Mouse (Mus musculus) heart, embryonic 11.5 days (tissue): ENCODE data around the gene Ppp1r1a. TPM values are rescaled to one million over a fixed set of nuclear protein-coding genes. Genes with fewer than 3 reads are reported as not detected.

Source experiments
- ATAC-seq: fragments of 200-750 bp; cut with Nextera tagmentation; replicated peaks from 2 replicates; pipeline ENCODE4 v1.8.0; 2017; ENCODE audit warnings: moderate library complexity; ENCODE audit not compliant: insufficient number of reproducible peaks, low FRiP score, low TSS enrichment
- H3K27ac ChIP-seq: fragments of 300-500 bp; sonication (generic); 2 replicates; pipeline ENCODE4 v1.5.1; 2014; ENCODE audit warnings: mild to moderate bottlenecking, low read depth, low read length
- H3K27me3 ChIP-seq: fragments of 300-500 bp; sonication (generic); 2 replicates; pipeline ENCODE4 v1.6.1; 2014; ENCODE audit warnings: mild to moderate bottlenecking, low read length, mixed read lengths; ENCODE audit not compliant: control insufficient read depth, insufficient read depth
- H3K36me3 ChIP-seq: fragments of 300-500 bp; sonication (generic); 2 replicates; pipeline ENCODE4 v1.6.1; 2014; ENCODE audit warnings: mild to moderate bottlenecking, low read length, moderate library complexity, mixed read lengths; ENCODE audit not compliant: control insufficient read depth, insufficient read depth
- H3K4me1 ChIP-seq: fragments of 300-500 bp; sonication (generic); 2 replicates; pipeline ENCODE4 v1.6.1; 2014; ENCODE audit warnings: low read length; ENCODE audit not compliant: control insufficient read depth, insufficient read depth
- H3K4me2 ChIP-seq: fragments of 300-500 bp; sonication (generic); 2 replicates; pipeline ENCODE4 v1.6.1; 2014; ENCODE audit warnings: mild to moderate bottlenecking, moderate library complexity
- H3K4me3 ChIP-seq: fragments of 300-500 bp; sonication (generic); 2 replicates; pipeline ENCODE4 v1.5.1; 2014; ENCODE audit warnings: low read depth, low read length
- H3K9ac ChIP-seq: fragments of 300-500 bp; sonication (generic); 2 replicates; pipeline ENCODE4 v1.6.1; 2014; ENCODE audit warnings: mild to moderate bottlenecking, low read depth, low read length, moderate library complexity
- H3K9me3 ChIP-seq: fragments of 300-500 bp; sonication (generic); replicated peaks from 2 replicates; pipeline ENCODE4 v1.6.1; 2016; ENCODE audit warnings: low read length; ENCODE audit not compliant: control insufficient read depth
- WGBS: fragments of 180-500 bp; shearing (Covaris S2); extraction: QIAGEN DNeasy Blood & Tissue Kit; methylation state at CpG from one replicate; pipeline ENCODE4 v1.1.7; 2014; ENCODE audit not compliant: insufficient replicate concordance; 5-methylcytosine and 5-hydroxymethylcytosine counted together
- polyA plus RNA-seq: library from polyadenylated mRNA; unstranded; fragments of >200 nt; fragmentation: Nextera tagmentation; extraction: Ambion mirVana; gene quantifications from 2 replicates; pipeline ENCODE4 v1.2.1, GENCODE M21; 2014

Ppp1r1a gene
- polyA plus RNA-seq, 1 experiment from 2014 or later, result 82.6 TPM

DNA sequence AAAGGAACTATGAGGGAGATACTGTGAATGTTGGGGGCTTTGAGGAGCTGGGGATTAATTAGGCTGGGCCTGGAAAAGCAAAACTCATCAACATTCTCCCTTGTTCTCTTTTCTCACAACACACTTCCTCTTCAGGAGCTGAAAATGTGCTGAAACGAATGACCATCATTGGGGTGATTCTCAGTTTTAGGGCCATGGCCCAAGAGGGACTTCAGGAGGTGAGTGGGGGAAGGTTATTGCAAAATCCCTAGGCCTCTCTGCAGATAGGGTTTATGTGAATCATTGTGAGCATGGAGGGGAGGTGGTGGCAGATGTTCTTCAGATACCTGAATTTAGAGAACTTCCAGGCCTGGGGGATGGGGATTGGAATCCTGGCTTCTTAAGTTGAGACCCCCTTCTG, 51.1 kb downstream of the Ppp1r1a start:
- Histone ChIP-seq H3K27ac (no peak overlapping the region), H3K4me2 (no peak overlapping the region), H3K4me1 (no peaks in the 10 kb centered on the region), H3K36me3 (no peaks in the 10 kb centered on the region), H3K27me3 (0 out of 2 replicates have a peak, but pooled peaks cover 3% of the 10 kb centered on the region), H3K4me3 (no peak overlapping the region), H3K9me3 (no peaks in the 10 kb centered on the region), H3K9ac (no peak overlapping the region)
- WGBS, result 42% methylated on average over 1 of the region's 1 CpGs
- no peak for ATAC-seq

DNA sequence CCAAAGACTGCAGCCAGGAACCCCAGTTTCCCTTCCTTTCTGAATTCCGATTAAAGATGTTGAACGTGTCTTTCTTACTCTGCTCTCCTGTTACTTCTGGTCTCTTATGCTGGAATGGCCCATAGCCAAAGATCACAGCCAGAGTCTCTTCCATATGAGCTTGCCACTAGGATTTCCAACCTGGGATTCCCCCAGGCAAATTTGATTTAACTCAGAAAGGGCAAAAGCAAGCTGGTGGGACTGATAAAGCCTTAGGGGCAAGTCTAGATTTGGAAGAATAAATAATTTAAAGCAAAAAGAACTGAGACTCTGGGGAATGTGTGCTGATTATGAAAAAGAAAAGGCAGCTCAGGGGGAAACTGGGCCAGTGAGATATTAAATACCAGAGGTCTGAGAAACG, 52.7 kb downstream of the Ppp1r1a start:
- WGBS, result 66% methylated on average over 3 of the region's 3 CpGs
- Histone ChIP-seq H3K4me1 (no peaks in the 10 kb centered on the region), H3K27ac (no peak overlapping the region), H3K4me3 (no peak overlapping the region), H3K9me3 (no peaks in the 10 kb centered on the region), H3K4me2 (no peak overlapping the region), H3K36me3 (no peaks in the 10 kb centered on the region), H3K27me3 (0 out of 2 replicates have a peak, but pooled peaks cover 3% of the 10 kb centered on the region), H3K9ac (no peak overlapping the region)
- ATAC-seq, result no peak

DNA sequence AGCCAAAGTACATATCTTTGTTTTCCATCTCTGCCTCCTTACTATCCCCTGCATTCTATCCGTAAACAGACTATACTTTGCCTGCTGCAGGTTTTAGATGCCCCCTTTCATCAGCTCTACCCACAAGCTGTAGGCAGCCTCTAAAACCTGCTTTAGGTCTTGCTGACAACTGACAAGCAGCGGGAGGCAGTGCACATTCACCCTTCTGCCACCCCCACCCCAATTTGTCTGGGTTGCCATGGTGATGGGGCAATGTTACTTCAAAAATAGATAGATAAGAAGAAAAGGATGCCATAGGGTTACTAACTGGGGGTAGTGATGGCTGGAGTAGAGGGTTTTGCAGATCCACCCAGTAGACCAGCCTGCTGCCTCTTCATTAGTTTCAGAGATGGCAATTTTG, 53.3 kb downstream of the Ppp1r1a start:
- ATAC-seq, result no peak
- no peak overlapping the region for H3K4me3 ChIP-seq
- H3K4me2 ChIP-seq, result no peak overlapping the region

DNA sequence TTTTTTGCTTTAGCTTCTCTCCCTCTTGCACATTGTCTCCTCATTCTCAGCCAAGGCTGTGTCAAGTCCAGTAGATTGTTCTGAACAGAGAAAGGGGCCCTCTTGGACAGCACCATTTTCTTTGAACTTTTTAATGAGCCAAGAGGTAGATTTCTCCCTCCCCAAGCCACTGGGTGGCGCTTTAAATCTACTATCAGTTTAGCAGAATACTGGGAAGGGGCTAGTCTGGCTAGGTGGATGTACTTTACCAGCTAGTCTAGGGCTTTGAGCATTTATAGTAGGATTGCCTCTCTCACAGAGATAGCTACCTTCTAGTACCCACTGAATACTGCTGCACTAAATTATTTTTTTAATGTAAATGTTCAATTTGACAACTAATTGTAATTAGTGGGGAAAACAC, 55.3 kb downstream of the Ppp1r1a start:
- Histone ChIP-seq H3K36me3 (no peaks in the 10 kb centered on the region), H3K4me2 (no peak overlapping the region), H3K27me3 (0 out of 2 replicates have a peak, but pooled peaks cover 3% of the 10 kb centered on the region), H3K4me3 (no peak overlapping the region), H3K27ac (no peak overlapping the region), H3K4me1 (no peaks in the 10 kb centered on the region), H3K9ac (no peak overlapping the region), H3K9me3 (no peaks in the 10 kb centered on the region)
- WGBS, result 7% methylated on average over 1 of the region's 1 CpGs
- ATAC-seq, result no peak

More for the DNA sequence above, 53.3 kb downstream of the Ppp1r1a start:
- Histone ChIP-seq H3K9me3 (no peaks in the 10 kb centered on the region), H3K9ac (no peak overlapping the region), H3K27me3 (0 out of 2 replicates have a peak, but pooled peaks cover 3% of the 10 kb centered on the region), H3K4me1 (no peaks in the 10 kb centered on the region), H3K36me3 (no peaks in the 10 kb centered on the region), H3K27ac (no peak overlapping the region)
- WGBS, result 42% methylated on average over 2 of the region's 2 CpGs

Other genes starting within 250 kb of the Ppp1r1a start
- gene Gpr84, start 227.4 kb downstream of the Ppp1r1a start, polyA plus RNA-seq, result 0.41 and 0.53 TPM in 2 replicates
- 10.2 and 11.6 TPM in 2 replicates for gene Zfp385a, start 197.9 kb downstream of the Ppp1r1a start, polyA plus RNA-seq
- 66.4 and 82.7 TPM in 2 replicates for gene Itga5, start 171.2 kb downstream of the Ppp1r1a start, polyA plus RNA-seq
- 38.0 and 38.5 TPM in 2 replicates for gene Gtsf1, start 107.5 kb downstream of the Ppp1r1a start, polyA plus RNA-seq
- not detected in 2 replicates for gene Gtsf2, start 89.5 kb downstream of the Ppp1r1a start, polyA plus RNA-seq
- gene Nckap1l, start 84.2 kb downstream of the Ppp1r1a start, polyA plus RNA-seq, result 0.87 and 1.9 TPM in 2 replicates
- 4.0 and 4.3 TPM in 2 replicates for gene Pde1b, start 35.0 kb downstream of the Ppp1r1a start, polyA plus RNA-seq
- gene Glycam1, start 27.1 kb upstream of the Ppp1r1a start, polyA plus RNA-seq, result not detected in 2 replicates
- gene Mucl1, start 217.5 kb upstream of the Ppp1r1a start, polyA plus RNA-seq, result not detected in 2 replicates